Mouse (Mus musculus): ENCODE results near the gene Tmem126b.

The Tmem126b gene

DNA sequence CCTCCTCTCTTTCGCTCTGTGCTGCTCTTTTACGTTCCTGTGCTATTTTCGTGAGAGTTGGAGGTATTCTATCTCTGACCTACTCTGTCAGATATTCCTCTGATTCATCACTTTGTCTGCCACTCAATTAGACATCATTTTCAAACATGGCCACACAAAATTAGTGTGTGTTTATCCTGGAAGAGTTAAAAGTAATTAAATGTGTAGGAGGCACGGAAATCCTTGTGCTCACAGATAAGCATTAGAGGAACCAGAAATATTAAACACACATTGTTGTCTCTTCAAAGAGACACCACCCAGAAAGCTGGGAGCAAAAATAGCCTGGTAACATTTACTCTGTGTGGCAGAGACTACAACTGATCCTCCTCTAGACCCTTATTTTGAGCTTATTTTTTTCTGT is 35.8 kb downstream of the Tmem126b start:
- in situ Hi-C loops (cut with MboI; ENCODE audit: low pct_unique_long_range_greater_than_20kb in 1 of 2, low sequenced_read_pairs in 2 of 2, unreplicated experiment in 1 of 2): no loop called here

DNA sequence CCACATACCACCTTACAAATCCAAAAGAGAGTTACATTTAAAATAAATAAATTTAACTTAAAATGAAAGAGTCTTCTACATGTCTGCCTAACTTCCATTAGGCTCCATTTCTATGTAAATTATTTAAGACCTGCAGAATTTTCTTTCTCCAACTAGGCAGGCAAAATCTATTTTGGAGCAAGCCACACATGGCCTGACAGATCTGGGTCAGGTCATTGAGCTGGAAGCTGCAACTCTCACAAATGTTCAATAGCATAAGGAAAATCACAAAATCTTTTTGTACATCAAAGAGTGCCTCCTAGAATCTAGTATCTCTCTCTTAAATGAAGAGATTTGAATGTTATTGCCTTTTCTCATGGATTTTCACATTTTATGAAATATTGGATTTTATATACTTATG is 43.6 kb downstream of the Tmem126b start:
- in situ Hi-C loops (cut with MboI; ENCODE audit: low pct_unique_long_range_greater_than_20kb in 1 of 2, low sequenced_read_pairs in 2 of 2, unreplicated experiment in 1 of 2): no loop called here

DNA sequence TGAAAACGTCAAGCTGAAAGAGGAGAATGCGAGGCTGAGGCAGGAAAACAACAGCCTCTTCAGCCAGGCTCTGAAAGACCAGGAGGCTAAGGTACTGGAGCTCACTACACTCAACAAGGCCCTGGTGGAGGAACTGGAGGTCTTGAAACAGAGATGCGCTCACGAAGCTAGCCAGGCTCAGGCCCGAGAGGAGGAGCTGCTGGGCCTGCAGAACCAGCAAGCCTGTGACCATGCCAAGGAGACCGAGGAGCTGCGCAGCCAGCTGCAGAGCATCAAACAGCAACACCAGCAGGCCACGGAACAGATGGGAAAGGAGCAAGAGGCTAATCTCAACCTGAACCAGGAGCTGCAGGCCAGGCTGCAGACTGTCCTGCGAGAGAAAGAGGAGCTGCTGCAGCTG is 48.8 kb downstream of the Tmem126b start:
- in situ Hi-C loops (cut with MboI; ENCODE audit: low pct_unique_long_range_greater_than_20kb in 1 of 2, low sequenced_read_pairs in 2 of 2, unreplicated experiment in 1 of 2): no loop called here

DNA sequence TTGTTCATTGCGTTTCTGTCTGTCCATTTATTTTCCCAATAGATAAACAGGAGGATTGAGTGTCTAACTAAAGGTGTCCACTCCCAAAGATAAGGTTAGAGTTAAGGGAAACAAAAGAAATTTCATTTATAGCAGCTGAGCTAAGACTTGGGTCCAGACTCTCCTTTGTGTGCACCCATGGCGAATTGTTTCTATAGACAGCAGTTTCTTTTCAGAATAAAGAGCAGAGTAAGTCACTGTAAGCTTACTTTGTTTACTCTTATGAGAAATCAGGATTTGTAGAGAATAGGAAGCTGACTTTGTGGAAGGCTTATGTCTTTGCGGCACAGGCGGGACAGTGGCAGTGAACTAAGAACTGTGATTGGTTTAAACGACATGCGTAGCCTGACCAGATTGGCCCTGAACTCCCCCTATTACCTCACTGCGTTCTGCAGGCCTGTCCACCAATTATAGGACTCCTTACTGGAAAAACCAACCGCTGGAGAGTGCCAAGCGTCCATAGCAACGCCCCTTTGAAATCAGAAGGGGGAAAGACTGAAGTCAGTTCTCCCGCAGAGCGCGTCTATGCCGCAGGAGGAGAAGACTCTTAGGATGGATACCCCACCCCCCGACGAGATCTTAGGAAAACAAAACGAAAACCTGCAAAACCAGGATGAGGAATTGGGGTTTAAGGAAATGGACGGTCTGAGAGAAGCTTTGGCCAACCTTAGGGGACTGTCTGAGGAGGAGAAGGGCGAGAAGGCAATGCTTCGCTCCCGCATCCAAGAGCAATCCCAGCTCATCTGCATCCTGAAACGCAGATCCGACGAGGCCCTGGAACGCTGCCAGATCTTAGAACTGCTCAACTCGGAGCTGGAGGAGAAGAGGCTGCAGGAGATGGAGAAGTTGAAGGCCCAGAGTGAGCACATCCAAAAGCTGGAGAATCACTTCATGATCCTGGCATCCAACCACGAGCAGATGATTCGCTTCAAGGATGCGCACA is 49.5 kb downstream of the Tmem126b start, which contains the start of gene Ccdc89:
TSS of gene Ccdc89 (plus strand) at position 558 of the 982 bp plus-strand sequence.
- in situ Hi-C loops (cut with MboI; ENCODE audit: low pct_unique_long_range_greater_than_20kb in 1 of 2, low sequenced_read_pairs in 2 of 2, unreplicated experiment in 1 of 2): no loop called here

All from mouse embryonic stem cell (cell line).